Mouse (Mus musculus) testis, adult 2 months (tissue): ENCODE data around the gene Pcdh9.

ENCODE experiments used
- CTCF ChIP-seq: fragments of 200-500 bp; IDR thresholded peaks from 2 replicates; pipeline ENCODE4 v1.5.1; 2012; ENCODE audit warnings: low read depth, mild to moderate bottlenecking, inconsistent platforms, low read length, moderate library complexity; ENCODE audit not compliant: control insufficient read depth, insufficient read depth, insufficient replicate concordance
- POLR2A ChIP-seq: fragments of 200-500 bp; IDR thresholded peaks from 2 replicates; pipeline ENCODE4 v1.6.1; 2012; ENCODE audit warnings: low read depth, mild to moderate bottlenecking, inconsistent platforms, low read length, moderate library complexity; ENCODE audit not compliant: control insufficient read depth

DNA sequence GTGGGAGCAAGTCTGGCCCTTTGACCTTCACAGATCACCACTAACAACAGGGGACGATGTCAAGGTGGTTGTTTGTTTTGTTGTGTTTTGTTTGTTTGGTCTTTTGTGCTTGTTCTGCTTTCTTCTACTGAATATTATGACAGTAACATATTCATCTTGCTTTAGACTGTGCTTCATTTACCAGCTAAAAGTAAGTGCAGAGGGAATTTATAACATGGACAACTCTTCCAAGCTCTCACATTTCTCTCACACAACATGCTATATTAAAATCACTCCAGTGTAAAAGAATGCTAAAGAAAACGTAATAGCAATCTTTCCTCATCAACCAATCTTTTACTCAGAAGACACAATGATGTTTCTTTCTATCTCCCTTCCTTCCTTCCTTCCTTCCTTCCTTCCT, 787.7 kb downstream of the Pcdh9 start:
- TF ChIP-seq POLR2A (no peak), CTCF (no peak)
